Mouse (Mus musculus): ENCODE measurements around the gene Ncs1. TPM values are rescaled to one million over a fixed set of nuclear protein-coding genes. Genes with fewer than 3 reads are reported as not detected.

The Ncs1 gene
- total RNA-seq, 2 experiments from 2014 or later: 151 to 156 TPM

GRCm38 (mm10) chr2:31268631-31269030, 23.0 kb downstream of the Ncs1 start:
- intact Hi-C loops (cut with DNase I): no loop called here
- no peak for DNase-seq (ENCODE audit: extremely low spot score in 1 of 2, low spot score in 2 of 2)

GRCm38 (mm10) chr2:31269188-31269587, 23.6 kb downstream of the Ncs1 start:
- intact Hi-C loops (cut with DNase I): no loop called here
- no peak for DNase-seq (ENCODE audit: extremely low spot score in 1 of 2, low spot score in 2 of 2)

DNA sequence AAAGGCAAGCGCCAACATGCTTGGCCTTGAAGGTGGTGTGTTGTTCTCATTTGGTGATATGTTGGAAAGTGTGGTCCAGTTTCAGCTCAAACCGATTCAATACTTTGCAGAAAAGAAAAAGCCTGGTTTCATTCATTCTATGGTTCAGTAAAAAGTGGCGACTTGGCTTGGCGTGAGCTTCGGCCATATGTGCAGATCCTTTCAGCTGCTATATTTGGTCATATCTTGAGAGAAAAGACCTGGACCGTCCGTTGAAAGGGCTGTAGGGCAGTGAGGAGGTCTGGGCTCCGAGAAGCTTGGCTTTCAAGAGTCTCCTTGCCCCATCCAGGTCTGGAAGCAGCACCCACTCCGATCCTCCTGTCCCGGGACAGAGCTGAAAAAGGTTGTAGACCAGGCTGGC, 24.2 kb downstream of the Ncs1 start:
- intact Hi-C loops (cut with DNase I): no loop called here
- no peak for DNase-seq (ENCODE audit: extremely low spot score in 1 of 2, low spot score in 2 of 2)

GRCm38 (mm10) chr2:31270470-31270869, 24.8 kb downstream of the Ncs1 start:
- intact Hi-C loops (cut with DNase I): no loop called here

GRCm38 (mm10) chr2:31271071-31271470, 25.4 kb downstream of the Ncs1 start:
- DNase-seq (ENCODE audit: extremely low spot score in 1 of 2, low spot score in 2 of 2): no peak
- intact Hi-C loops (cut with DNase I): no loop called here

More at GRCm38 (mm10) chr2:31270470-31270869, 24.8 kb downstream of the Ncs1 start:
- no peak for DNase-seq (ENCODE audit: extremely low spot score in 1 of 2, low spot score in 2 of 2)

DNA sequence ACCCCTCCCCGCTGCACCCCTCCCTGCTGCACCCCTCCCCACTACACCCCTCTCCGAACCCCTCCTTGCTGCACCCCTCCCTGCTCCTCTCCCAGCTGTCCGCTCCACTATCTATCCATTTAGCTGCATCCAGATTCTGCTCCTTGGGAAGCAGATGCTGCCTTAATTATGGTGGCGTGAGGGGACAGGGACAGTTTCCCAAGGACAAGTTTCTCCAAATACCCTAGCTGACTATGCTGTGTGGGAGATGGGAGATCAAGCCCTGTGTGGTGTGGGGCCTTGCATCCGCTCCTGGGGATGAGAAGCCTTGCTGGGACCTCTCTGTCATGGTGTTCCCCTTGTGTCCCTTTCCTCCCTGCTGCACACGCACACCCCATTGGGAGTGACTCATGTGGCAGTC, 29.4 kb downstream of the Ncs1 start:
- intact Hi-C loops (cut with DNase I): no loop called here
- DNase-seq (ENCODE audit: extremely low spot score in 1 of 2, low spot score in 2 of 2): no peak

DNA sequence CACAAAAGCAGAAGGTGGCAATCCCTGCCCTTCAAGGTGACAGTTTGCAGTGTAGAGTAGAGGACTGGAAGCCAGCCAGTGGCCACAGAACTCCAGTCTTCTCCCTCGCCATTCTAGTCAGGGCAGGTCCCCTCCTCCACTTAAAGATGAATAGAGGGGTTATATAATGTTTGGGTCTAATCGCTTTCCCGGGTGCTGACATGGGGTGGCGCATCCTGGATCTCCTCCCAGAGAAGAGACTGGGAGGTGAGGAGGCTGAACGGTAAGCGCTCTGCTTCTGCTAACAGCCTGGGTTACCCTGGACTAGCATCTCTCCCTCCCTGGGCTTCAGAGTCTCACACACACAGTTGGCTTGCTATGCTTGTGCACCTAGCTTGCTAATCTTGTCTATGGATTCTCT, 32.2 kb downstream of the Ncs1 start:
- intact Hi-C loops (cut with DNase I): no loop called here
- no peak for DNase-seq (ENCODE audit: extremely low spot score in 1 of 2, low spot score in 2 of 2)

GRCm38 (mm10) chr2:31278483-31278882, 32.9 kb downstream of the Ncs1 start:
- intact Hi-C loops (cut with DNase I): no loop called here
- DNase-seq (ENCODE audit: extremely low spot score in 1 of 2, low spot score in 2 of 2): no peak

DNA sequence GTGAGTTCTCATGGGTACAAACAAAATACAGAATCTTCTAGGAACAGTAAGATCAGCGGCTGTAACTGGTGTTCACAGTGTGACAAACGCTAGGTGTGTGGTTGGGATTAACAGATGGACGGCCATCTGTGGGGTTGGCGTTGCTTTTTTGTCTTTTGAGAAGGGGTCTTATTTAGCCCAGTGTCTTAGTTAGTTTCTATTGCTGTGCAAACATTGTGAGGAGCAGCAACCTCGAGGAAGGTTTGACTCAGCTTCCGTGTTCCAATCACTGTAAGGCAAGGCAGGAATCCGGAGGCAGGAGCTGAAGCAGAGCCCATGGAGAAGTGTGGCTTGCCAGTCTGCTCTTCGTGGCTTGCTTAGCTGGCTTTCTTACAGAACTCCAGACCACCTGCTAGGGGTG, 35.5 kb downstream of the Ncs1 start:
- intact Hi-C loops (cut with DNase I): no loop called here
- no peak for DNase-seq (ENCODE audit: extremely low spot score in 1 of 2, low spot score in 2 of 2)

GRCm38 (mm10) chr2:31282266-31282665, 36.6 kb downstream of the Ncs1 start:
- intact Hi-C loops (cut with DNase I): no loop called here
- DNase-seq (ENCODE audit: extremely low spot score in 1 of 2, low spot score in 2 of 2): no peak

GRCm38 (mm10) chr2:31282880-31283279, 37.3 kb downstream of the Ncs1 start:
- intact Hi-C loops (cut with DNase I): no loop called here
- DNase-seq (ENCODE audit: extremely low spot score in 1 of 2, low spot score in 2 of 2): no peak

DNA sequence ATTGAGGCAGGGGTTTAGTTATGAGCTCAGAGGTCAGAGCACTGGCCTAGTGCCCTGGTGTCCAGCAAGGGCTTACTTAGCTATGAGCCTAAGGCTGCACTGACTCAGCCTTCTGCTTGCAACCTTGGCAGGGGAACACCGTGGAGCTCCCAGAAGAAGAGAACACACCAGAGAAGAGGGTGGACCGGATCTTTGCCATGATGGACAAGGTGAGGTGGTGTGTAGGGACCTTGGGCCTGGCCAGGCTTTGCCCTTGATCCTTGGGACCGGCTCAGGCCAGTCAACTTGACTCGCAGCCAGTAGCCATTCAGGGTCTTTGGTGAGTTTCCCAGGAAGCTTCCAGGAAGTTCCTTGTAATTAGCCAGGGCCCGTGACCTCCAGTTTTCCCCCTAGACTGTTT, 38.9 kb downstream of the Ncs1 start:
- no peak for DNase-seq (ENCODE audit: extremely low spot score in 1 of 2, low spot score in 2 of 2)
- intact Hi-C loops (cut with DNase I): no loop called here

- intact Hi-C loops (cut with DNase I): loop anchor here (2.0 kb wide), 1 partner anchor 47 kb away; the partner anchor contains the start of gene Ncs1
- DNase-seq (ENCODE audit: extremely low spot score in 1 of 2, low spot score in 2 of 2): peak; percentile 42 to 59
Observed at GRCm38 (mm10) chr2:31291421-31291820, 45.8 kb downstream of the Ncs1 start.

GRCm38 (mm10) chr2:31294985-31295384, 49.4 kb downstream of the Ncs1 start:
- peak; percentile 51 to 81 for DNase-seq (ENCODE audit: extremely low spot score in 1 of 2, low spot score in 2 of 2)
- intact Hi-C loops (cut with DNase I): loop anchor here (5.0 kb wide), 1 partner anchor 103 kb away; no protein-coding TSS in a partner anchor

DNA sequence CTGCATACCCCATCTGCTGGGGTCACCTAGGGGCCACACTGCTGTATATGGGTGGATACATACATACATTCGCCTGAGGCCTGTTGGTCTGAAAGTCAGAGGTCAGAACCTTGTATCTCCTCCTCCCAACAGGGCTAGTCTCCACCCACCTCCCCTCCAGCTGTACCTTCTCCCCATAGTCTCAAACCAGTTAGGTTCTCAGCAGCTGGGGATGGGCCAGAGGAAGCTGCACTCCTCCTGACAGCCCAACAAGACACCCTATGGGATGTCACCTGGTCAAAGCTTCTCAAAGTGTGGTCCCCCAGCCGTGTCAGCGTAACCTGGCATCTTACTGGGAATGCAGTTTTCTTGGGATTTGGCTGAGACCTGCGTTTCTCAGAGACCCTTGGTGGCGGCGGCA, 50.8 kb downstream of the Ncs1 start:
- no peak for DNase-seq (ENCODE audit: extremely low spot score in 1 of 2, low spot score in 2 of 2)
- intact Hi-C loops (cut with DNase I): loop anchor here (5.0 kb wide), 1 partner anchor 104 kb away; no protein-coding TSS in a partner anchor

DNA sequence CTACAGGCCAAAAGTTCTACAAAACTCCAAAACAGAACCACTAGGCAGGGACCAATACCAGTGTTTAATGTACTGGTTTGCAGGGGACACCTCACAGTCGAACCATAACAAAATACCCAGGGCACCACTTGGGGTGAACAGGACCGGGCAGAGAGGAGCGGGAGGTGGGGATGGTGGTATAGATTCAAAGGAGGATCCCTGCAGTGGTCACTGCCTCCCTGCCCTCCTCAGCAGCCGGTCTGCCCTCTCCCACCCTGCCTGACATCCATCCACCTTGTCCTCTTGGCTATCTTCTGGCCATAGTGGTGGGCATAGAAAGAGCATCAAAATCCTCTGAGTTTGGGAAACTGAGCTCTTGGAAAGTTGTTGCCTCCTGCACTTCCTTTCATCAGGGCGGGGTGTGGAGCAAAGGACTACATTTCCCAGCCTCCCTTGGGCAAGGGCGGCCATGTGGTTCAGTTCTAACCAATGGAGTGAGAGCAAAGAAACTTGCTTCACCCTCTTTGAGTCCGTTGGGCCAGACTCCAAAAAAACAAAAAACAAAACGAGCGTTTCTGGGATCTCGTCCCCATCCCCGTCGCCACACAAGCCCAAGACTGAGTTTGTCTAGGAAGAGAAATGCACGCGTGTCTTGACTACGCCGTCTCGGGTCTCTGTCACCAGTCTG, 52.1 kb downstream of the Ncs1 start:
- intact Hi-C loops (cut with DNase I): loop anchor here (5.0 kb wide), 1 partner anchor 105 kb away; no protein-coding TSS in a partner anchor
- peak; percentile 46 to 60 for DNase-seq (ENCODE audit: extremely low spot score in 1 of 2, low spot score in 2 of 2)

DNA sequence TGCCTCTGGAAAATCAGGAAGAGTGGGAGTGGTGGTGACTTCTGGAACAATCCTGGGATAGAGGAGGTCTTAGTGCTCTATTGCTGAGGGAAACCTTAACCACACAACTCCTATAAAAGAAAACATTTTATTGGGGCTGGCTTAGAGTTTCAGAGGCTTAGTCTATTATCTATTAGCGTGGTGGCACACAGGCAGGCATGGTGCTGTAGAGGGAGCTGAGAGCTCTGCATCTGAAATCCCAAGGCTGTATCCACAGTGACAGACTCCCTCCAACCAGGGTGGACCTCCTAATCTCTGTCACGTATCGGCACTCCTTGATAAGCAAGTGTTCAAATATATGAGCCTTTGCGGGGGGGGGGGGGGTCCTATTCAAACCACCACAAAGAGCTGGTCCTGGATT, 53.2 kb downstream of the Ncs1 start:
- DNase-seq (ENCODE audit: extremely low spot score in 1 of 2, low spot score in 2 of 2): no peak
- intact Hi-C loops (cut with DNase I): loop anchor here (5.0 kb wide), 1 partner anchor 107 kb away; no protein-coding TSS in a partner anchor

GRCm38 (mm10) chr2:31299266-31299665, 53.6 kb downstream of the Ncs1 start:
- intact Hi-C loops (cut with DNase I): loop anchor here (5.0 kb wide), 1 partner anchor 107 kb away; no protein-coding TSS in a partner anchor
- peak in 1 of 2 experiments; percentile 37 for DNase-seq (ENCODE audit: extremely low spot score in 1 of 2, low spot score in 2 of 2)

DNA sequence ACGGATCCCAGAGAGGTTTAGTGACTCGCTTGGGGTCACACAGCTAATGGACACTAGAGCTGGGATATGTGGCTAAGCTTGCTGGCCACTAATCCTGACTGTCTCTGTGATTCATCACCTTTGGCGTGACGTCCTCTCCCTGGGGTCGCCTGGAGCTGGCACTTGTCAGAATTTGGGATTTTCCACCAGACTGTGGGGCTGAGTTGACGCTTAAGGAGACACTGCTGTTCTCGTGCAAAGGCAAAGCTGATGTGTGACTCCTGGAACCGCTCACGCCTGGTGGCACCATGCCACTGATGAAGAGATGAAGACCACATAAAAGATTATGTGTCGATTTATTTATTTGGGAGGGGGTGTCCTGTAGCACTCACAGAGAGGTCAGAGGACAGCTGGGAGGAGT, 54.4 kb downstream of the Ncs1 start:
- DNase-seq (ENCODE audit: extremely low spot score in 1 of 2, low spot score in 2 of 2): no peak
- intact Hi-C loops (cut with DNase I): loop anchor here (5.0 kb wide), 1 partner anchor 108 kb away; no protein-coding TSS in a partner anchor

- intact Hi-C loops (cut with DNase I): no loop called here
- DNase-seq (ENCODE audit: extremely low spot score in 1 of 2, low spot score in 2 of 2): no peak
Observed at GRCm38 (mm10) chr2:31303177-31303576, 57.6 kb downstream of the Ncs1 start.

DNA sequence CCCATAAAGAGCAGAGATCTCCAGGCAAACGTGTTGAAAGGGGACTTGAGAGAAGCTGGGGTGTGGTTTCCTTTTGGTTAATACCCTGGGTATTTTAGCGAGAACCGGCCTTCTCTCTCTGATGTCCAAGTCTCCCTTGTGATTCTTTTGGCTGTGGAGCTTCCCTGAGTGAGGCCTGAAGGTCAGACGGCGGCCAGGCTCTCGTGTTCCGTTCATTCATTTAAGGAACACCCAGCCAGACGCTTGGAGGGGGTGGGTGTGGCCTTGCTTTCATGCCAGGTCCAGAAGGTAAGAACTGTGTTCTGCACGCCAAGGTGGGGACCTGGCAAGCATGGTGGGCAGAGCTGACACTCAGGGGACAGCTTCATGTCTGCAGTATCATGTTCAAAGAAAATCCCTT, 58.6 kb downstream of the Ncs1 start:
- DNase-seq (ENCODE audit: extremely low spot score in 1 of 2, low spot score in 2 of 2): no peak
- intact Hi-C loops (cut with DNase I): no loop called here
